Comparison of ENCODE assay signal across 16 mouse cellular contexts in the genomic region with DNA sequence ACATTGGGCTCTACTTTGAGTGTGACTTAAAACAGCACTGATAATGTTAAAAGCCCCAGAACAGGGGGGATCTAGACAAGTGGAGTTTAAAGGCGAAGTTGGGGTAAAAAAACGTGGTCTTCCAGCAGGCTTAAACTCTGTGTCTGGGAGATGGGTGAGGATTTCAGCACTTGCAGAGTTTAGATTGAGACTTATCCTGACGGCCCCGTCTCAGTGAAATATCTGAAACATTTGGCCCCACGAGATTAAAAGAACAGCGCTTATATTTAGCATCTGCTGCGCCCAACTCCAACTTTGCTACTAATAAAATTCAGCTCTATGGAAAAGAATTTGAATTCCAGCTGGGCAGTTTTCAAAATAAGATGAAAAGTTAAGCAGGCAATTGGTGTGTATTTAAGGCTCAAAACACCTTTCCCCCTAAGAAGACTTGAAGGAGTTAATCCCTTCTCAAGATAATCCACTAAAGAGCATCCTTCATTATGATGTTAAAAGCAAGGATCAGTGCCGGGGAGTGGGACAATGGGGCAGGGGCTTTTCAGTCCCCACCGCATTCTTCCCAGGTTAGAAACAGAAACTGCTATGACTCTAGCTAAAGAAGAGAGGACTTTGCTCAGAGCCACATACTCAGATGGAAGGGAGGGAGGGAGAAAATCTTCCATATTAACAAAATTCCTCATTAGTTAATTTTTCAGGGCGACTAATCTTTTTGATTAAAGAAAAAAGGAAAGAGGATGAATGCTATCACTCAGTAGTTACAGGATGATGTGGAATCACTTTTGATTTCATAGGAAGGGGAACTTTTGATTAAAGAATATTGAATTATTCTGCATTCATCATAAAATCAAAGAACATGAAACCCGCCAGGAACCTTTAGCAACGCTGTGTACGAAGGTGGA.
A peak's percentile ranks its signal among the peaks of the same experiment; 100 is the strongest.
DNase-seq lines count a peak whose midpoint lies in the region; ATAC-seq and TF ChIP-seq lines count a peak whose summit lies in the region.
"Had no signal": no experiment of that assay in that cellular context is flagged by ENCODE, and none has a peak within 500 bp of the region (broad histone marks: within the 10 kb centered on the region; RNA-seq: fewer than 3 reads in every experiment).

No protein-coding gene starts in this region.

- H3K36me3 ChIP-seq in forebrain, embryonic 10.5 days (replicated peaks) = no peaks in the 10 kb centered on the region
- no peaks in the 10 kb centered on the region for H3K36me3 ChIP-seq in forebrain, embryonic 13.5 days (ENCODE audit: poor library complexity, severe bottlenecking)
- no peaks in the 10 kb centered on the region for H3K36me3 ChIP-seq in heart, embryonic 16.5 days (ENCODE audit: control insufficient read depth, insufficient read depth)
- H3K36me3 ChIP-seq in midbrain, embryonic 14.5 days (ENCODE audit: control insufficient read depth, insufficient read depth, low read length) = no peaks in the 10 kb centered on the region
- H3K36me3 ChIP-seq in midbrain, postnatal 0 days (ENCODE audit: insufficient read depth, low read length) = no peaks in the 10 kb centered on the region
- H3K36me3 ChIP-seq in stomach, postnatal 0 days (ENCODE audit: control insufficient read depth, insufficient read depth, low read length) = no peaks in the 10 kb centered on the region

- DNase-seq in forebrain, embryonic 10.5 days (ENCODE audit: extremely low spot score, low spot score) = no peak
- no peak for DNase-seq in heart, postnatal 14 days
- peak; percentile 45 for DNase-seq in midbrain, embryonic 14.5 days
- DNase-seq in midbrain, postnatal 0 days (ENCODE audit: low spot score) = no peak
- DNase-seq in stomach, postnatal 0 days (ENCODE audit: low spot score) = no peak
- no peak for DNase-seq in frontal cortex, postnatal 36 days (ENCODE audit: low spot score in 2 of 2)
- DNase-seq: cerebellum, adult 18-20 months; gastrocnemius, postnatal 36 days; layer of hippocampus, adult 9-11 months had no signal

- TF ChIP-seq CTCF in midbrain, postnatal 0 days (IDR thresholded peaks at IDR 0.05) = no peak
- no peak for TF ChIP-seq CTCF in stomach, postnatal 0 days (IDR thresholded peaks at IDR 0.05; ENCODE audit: low read depth)

- WGBS in forebrain, embryonic 10.5 days = 12% methylated on average over 13 of the region's 13 CpGs
- 7% methylated on average over 13 of the region's 13 CpGs for WGBS in forebrain, embryonic 13.5 days
- 33% methylated on average over 13 of the region's 13 CpGs for WGBS in heart, embryonic 16.5 days
- 6% methylated on average over 13 of the region's 13 CpGs for WGBS in midbrain, embryonic 14.5 days
- WGBS in midbrain, postnatal 0 days = 17% methylated on average over 13 of the region's 13 CpGs
- 44% methylated on average over 13 of the region's 13 CpGs for WGBS in stomach, postnatal 0 days

- H3K4me2 ChIP-seq in forebrain, embryonic 13.5 days = no peak overlapping the region
- H3K4me2 ChIP-seq in heart, embryonic 16.5 days (ENCODE audit: low read depth, low read length) = peak overlapping the region; percentile 30; the same call in 1 of the 2 replicates
- H3K4me2 ChIP-seq in midbrain, embryonic 14.5 days (ENCODE audit: low read length) = no peak overlapping the region
- H3K4me2 ChIP-seq in midbrain, postnatal 0 days (ENCODE audit: low read depth, low read length, poor library complexity, severe bottlenecking) = no peak overlapping the region
- peak overlapping the region; percentile 12; the same call in 1 of the 2 replicates for H3K4me2 ChIP-seq in stomach, postnatal 0 days (replicated peaks; ENCODE audit: low read depth)
- H3K4me2 ChIP-seq: liver, embryonic 11.5 days had no signal

- H3K27me3 ChIP-seq in forebrain, embryonic 10.5 days (ENCODE audit: poor library complexity, severe bottlenecking) = peaks cover 92% of the 10 kb centered on the region
- peaks cover 60% of the 10 kb centered on the region for H3K27me3 ChIP-seq in forebrain, embryonic 13.5 days
- H3K27me3 ChIP-seq in heart, embryonic 16.5 days (ENCODE audit: control insufficient read depth, insufficient read depth, low read length) = no peaks in the 10 kb centered on the region
- H3K27me3 ChIP-seq in midbrain, embryonic 14.5 days (ENCODE audit: control insufficient read depth, insufficient read depth, low read length) = peaks cover 27% of the 10 kb centered on the region
- peaks cover 33% of the 10 kb centered on the region for H3K27me3 ChIP-seq in midbrain, postnatal 0 days (ENCODE audit: insufficient read depth, low read length)
- no peaks in the 10 kb centered on the region for H3K27me3 ChIP-seq in stomach, postnatal 0 days (ENCODE audit: control insufficient read depth, insufficient read depth, low read length)
- H3K27me3 ChIP-seq: CH12.LX; megakaryocyte, embryonic 14.5 days; Patski had no signal

- H3K27ac ChIP-seq in forebrain, embryonic 10.5 days = peak overlapping the region; percentile 40; the same call in 1 of the 2 replicates
- no peak overlapping the region for H3K27ac ChIP-seq in forebrain, embryonic 13.5 days
- H3K27ac ChIP-seq in heart, embryonic 16.5 days (ENCODE audit: low read length) = no peak overlapping the region
- H3K27ac ChIP-seq in midbrain, embryonic 14.5 days (replicated peaks; ENCODE audit: low read depth, low read length) = no peak overlapping the region
- H3K27ac ChIP-seq in midbrain, postnatal 0 days (ENCODE audit: low read depth, low read length) = no peak overlapping the region
- no peak overlapping the region for H3K27ac ChIP-seq in stomach, postnatal 0 days (replicated peaks)

- no peak for TF ChIP-seq EP300 in stomach, postnatal 0 days (optimal IDR thresholded peaks at IDR 0.05)

- no peak overlapping the region for H3K9ac ChIP-seq in forebrain, embryonic 13.5 days
- H3K9ac ChIP-seq in heart, embryonic 16.5 days (ENCODE audit: low read length) = no peak overlapping the region
- no peak overlapping the region for H3K9ac ChIP-seq in midbrain, embryonic 14.5 days (replicated peaks; ENCODE audit: low read length)
- no peak overlapping the region for H3K9ac ChIP-seq in midbrain, postnatal 0 days (replicated peaks; ENCODE audit: low read length, poor library complexity, severe bottlenecking)
- H3K9ac ChIP-seq in stomach, postnatal 0 days (ENCODE audit: low read length) = no peak overlapping the region

- H3K4me1 ChIP-seq in forebrain, embryonic 10.5 days = peaks cover 42% of the 10 kb centered on the region
- H3K4me1 ChIP-seq in forebrain, embryonic 13.5 days = peaks cover 16% of the 10 kb centered on the region
- peaks cover 4% of the 10 kb centered on the region; the same call in 1 of the 2 replicates for H3K4me1 ChIP-seq in heart, embryonic 16.5 days (ENCODE audit: control insufficient read depth, insufficient read depth, low read length)
- H3K4me1 ChIP-seq in midbrain, embryonic 14.5 days (ENCODE audit: control insufficient read depth, insufficient read depth, low read length) = peaks cover 7% of the 10 kb centered on the region; the same call in 1 of the 2 replicates
- H3K4me1 ChIP-seq in midbrain, postnatal 0 days (ENCODE audit: insufficient read depth, low read length) = no peaks in the 10 kb centered on the region
- H3K4me1 ChIP-seq in stomach, postnatal 0 days (replicated peaks; ENCODE audit: control insufficient read depth, insufficient read depth) = no peaks in the 10 kb centered on the region
- H3K4me1 ChIP-seq: megakaryocyte, embryonic 14.5 days had no signal

- intact Hi-C loops in heart, postnatal 14 days (cut with DNase I) = no loop called here

- H3K4me3 ChIP-seq in forebrain, embryonic 10.5 days = no peak overlapping the region
- no peak overlapping the region for H3K4me3 ChIP-seq in forebrain, embryonic 13.5 days
- no peak overlapping the region for H3K4me3 ChIP-seq in heart, embryonic 16.5 days (ENCODE audit: low read length)
- no peak overlapping the region for H3K4me3 ChIP-seq in midbrain, embryonic 14.5 days (replicated peaks; ENCODE audit: low read depth, low read length)
- no peak overlapping the region for H3K4me3 ChIP-seq in midbrain, postnatal 0 days (ENCODE audit: low read depth, low read length)
- no peak overlapping the region for H3K4me3 ChIP-seq in stomach, postnatal 0 days (ENCODE audit: low read depth, low read length)
- H3K4me3 ChIP-seq: megakaryocyte, embryonic 14.5 days had no signal

- H3K9me3 ChIP-seq in forebrain, embryonic 10.5 days = peaks cover 3% of the 10 kb centered on the region; the same call in 1 of the 2 replicates
- no peaks in the 10 kb centered on the region for H3K9me3 ChIP-seq in forebrain, embryonic 13.5 days (replicated peaks)
- H3K9me3 ChIP-seq in heart, embryonic 16.5 days (replicated peaks; ENCODE audit: control insufficient read depth, low read length) = 0 out of 2 replicates have a peak, but pooled peaks cover 2% of the 10 kb centered on the region
- H3K9me3 ChIP-seq in midbrain, embryonic 14.5 days (ENCODE audit: control insufficient read depth, low read length) = no peaks in the 10 kb centered on the region; the same call in 1 of the 2 replicates
- H3K9me3 ChIP-seq in midbrain, postnatal 0 days (ENCODE audit: low read length) = no peaks in the 10 kb centered on the region
- no peaks in the 10 kb centered on the region for H3K9me3 ChIP-seq in stomach, postnatal 0 days (ENCODE audit: control insufficient read depth, low read length)

- ATAC-seq in forebrain, embryonic 13.5 days = no peak
- no peak for ATAC-seq in heart, embryonic 16.5 days (replicated peaks; ENCODE audit: extremely low read depth, insufficient read depth, low FRiP score)
- no peak for ATAC-seq in midbrain, embryonic 14.5 days (ENCODE audit: low FRiP score, low TSS enrichment)
- no peak for ATAC-seq in midbrain, postnatal 0 days (ENCODE audit: low FRiP score)
- ATAC-seq in stomach, postnatal 0 days (ENCODE audit: low FRiP score, low TSS enrichment) = no peak
- ATAC-seq: lung, postnatal 0 days; Patski had no signal

Comparison
In these comparisons a context has a peak if more than half of its experiments do, and no peak if none do; other contexts are left out.
1. H3K4me2 ChIP-seq: peak in heart, embryonic 16.5 days (single experiment) and stomach, postnatal 0 days (single experiment); none in forebrain, embryonic 13.5 days (single experiment), midbrain, embryonic 14.5 days (single experiment) and midbrain, postnatal 0 days (single experiment).